Comparison of ENCODE assay signal across 8 mouse cellular contexts in genomic region chr11:73198603-73199229, GRCm38 (mm10). TPM values are rescaled to one million over a fixed set of nuclear protein-coding genes. Genes with fewer than 3 reads are reported as not detected.
DNase-seq lines count a peak whose midpoint lies in the region; ATAC-seq and TF ChIP-seq lines count a peak whose summit lies in the region.

Gene Ctns (minus strand): TSS chr11:73199042.

- H3K27me3 ChIP-seq in G1E (ENCODE audit: insufficient read depth, low read length): 0 out of 2 replicates have a peak, but pooled peaks cover 3% of the 10 kb centered on the region
- no peaks in the 10 kb centered on the region for H3K27me3 ChIP-seq in liver, postnatal 0 days (ENCODE audit: insufficient read depth, low read length)
- 0 out of 2 replicates have a peak, but pooled peaks cover 4% of the 10 kb centered on the region for H3K27me3 ChIP-seq in neural tube, embryonic 15.5 days (replicated peaks)

- peaks cover 29% of the 10 kb centered on the region for H3K36me3 ChIP-seq in G1E (replicated peaks)
- H3K36me3 ChIP-seq in liver, postnatal 0 days (replicated peaks; ENCODE audit: insufficient read depth, low read length): peaks cover 9% of the 10 kb centered on the region; the same call in 1 of the 2 replicates
- peaks cover 7% of the 10 kb centered on the region; the same call in 1 of the 2 replicates for H3K36me3 ChIP-seq in neural tube, embryonic 15.5 days

- H3K4me3 ChIP-seq in G1E (ENCODE audit: low read depth, low read length): peak within 1 kb of the TSS; percentile 90
- peak within 1 kb of the TSS; percentile 92 for H3K4me3 ChIP-seq in bone marrow, adult 2 months (replicated peaks; ENCODE audit: control insufficient read depth, low read depth, low read length)
- peak within 1 kb of the TSS; percentile 71 for H3K4me3 ChIP-seq in liver, postnatal 0 days (ENCODE audit: low read depth, low read length)
- H3K4me3 ChIP-seq in neural tube, embryonic 15.5 days (replicated peaks): peak within 1 kb of the TSS; percentile 83

- no peak for TF ChIP-seq POLR2A in bone marrow, adult 2 months (IDR thresholded peaks at IDR 0.05; ENCODE audit: borderline replicate concordance, control insufficient read depth, low read depth, low read length)

- H3K4me1 ChIP-seq in G1E (ENCODE audit: insufficient read depth, low read depth, low read length): peaks cover 31% of the 10 kb centered on the region
- no peaks in the 10 kb centered on the region for H3K4me1 ChIP-seq in bone marrow, adult 2 months (ENCODE audit: control insufficient read depth, insufficient read depth, low read length)
- H3K4me1 ChIP-seq in liver, postnatal 0 days (ENCODE audit: insufficient read depth): peaks cover 18% of the 10 kb centered on the region
- peaks cover 30% of the 10 kb centered on the region for H3K4me1 ChIP-seq in neural tube, embryonic 15.5 days

- under 1% methylated on average over 22 of the region's 22 CpGs for WGBS in bone marrow, adult 2 months
- WGBS in liver, postnatal 0 days (ENCODE audit: insufficient replicate concordance): 2% methylated on average over 22 of the region's 22 CpGs
- WGBS in neural tube, embryonic 15.5 days: 1% methylated on average over 22 of the region's 22 CpGs

- peak within 1 kb of the TSS; percentile 97 for H3K4me2 ChIP-seq in liver, postnatal 0 days (ENCODE audit: low read depth, low read length)
- H3K4me2 ChIP-seq in neural tube, embryonic 15.5 days: peak within 1 kb of the TSS; percentile 96

- peak; percentile 83 for ATAC-seq in G1E (ENCODE audit: extremely low read depth, insufficient number of reproducible peaks, low FRiP score, poor library complexity, severe bottlenecking)
- ATAC-seq in erythroid progenitor cell, adult 5-6 weeks (replicated peaks; ENCODE audit: low FRiP score, poor library complexity, severe bottlenecking): peak; percentile 93
- ATAC-seq in liver, postnatal 0 days: peak; percentile 95
- ATAC-seq in neural tube, embryonic 15.5 days (ENCODE audit: low FRiP score): peak; percentile 97

- TF ChIP-seq EP300 in liver, postnatal 0 days (IDR thresholded peaks at IDR 0.05; ENCODE audit: low read depth): no peak

- DNase-seq in G1E (ENCODE audit: low spot score): peak; percentile 88
- DNase-seq in heart, postnatal 10 days: peak in 1 of 2 experiments; percentile 91
- DNase-seq in layer of hippocampus, adult 18-20 months (ENCODE audit: low spot score in 2 of 2): peak; percentile 82 to 94
- DNase-seq in liver, postnatal 0 days: peak; percentile 85
- no peak for DNase-seq in ovary, postnatal 14 days (ENCODE audit: low spot score)

- H3K9ac ChIP-seq in liver, postnatal 0 days (replicated peaks): peak within 1 kb of the TSS; percentile 87
- H3K9ac ChIP-seq in neural tube, embryonic 15.5 days (replicated peaks): peak within 1 kb of the TSS; percentile 87

- H3K9me3 ChIP-seq in G1E (replicated peaks): no peaks in the 10 kb centered on the region
- H3K9me3 ChIP-seq in liver, postnatal 0 days (ENCODE audit: low read length): no peaks in the 10 kb centered on the region
- no peaks in the 10 kb centered on the region for H3K9me3 ChIP-seq in neural tube, embryonic 15.5 days (replicated peaks)

- peak within 1 kb of the TSS; percentile 51 for H3K27ac ChIP-seq in bone marrow, adult 2 months (ENCODE audit: control insufficient read depth, insufficient read depth, low read depth, low read length, poor library complexity)
- H3K27ac ChIP-seq in liver, postnatal 0 days (ENCODE audit: low read depth): peak within 1 kb of the TSS; percentile 89
- peak within 1 kb of the TSS; percentile 82 for H3K27ac ChIP-seq in neural tube, embryonic 15.5 days (replicated peaks)

- intact Hi-C loops in heart, postnatal 10 days (cut with DNase I): loop anchor here (2.0 kb wide), 1 partner anchor 20 kb away; no protein-coding TSS in a partner anchor

- no peak for TF ChIP-seq CTCF in G1E (IDR thresholded peaks at IDR 0.05; ENCODE audit: low read depth, low read length)
- TF ChIP-seq CTCF in bone marrow, adult 2 months (IDR thresholded peaks at IDR 0.05; ENCODE audit: control insufficient read depth, insufficient read depth, low read length): no peak
- no peak for TF ChIP-seq CTCF in liver, postnatal 0 days (IDR thresholded peaks at IDR 0.05; ENCODE audit: low read depth)

RNA-seq across cellular contexts. Expression of gene Ctns, which starts in this region (rescaled TPM):
- total RNA-seq in G1E (2014; fragmentation: Nextera tagmentation): 19.8 and 23.3 TPM in 2 replicates
- total RNA-seq in G1E (2017): 28.7 and 30.6 TPM in 2 replicates
- 1.9 and 3.6 TPM in 2 replicates for polyA plus RNA-seq in G1E (2012)
- polyA plus RNA-seq in bone marrow, adult 2 months (2011; ENCODE audit: insufficient read depth, insufficient read length, low replicate concordance, missing spikeins): 9.3 and 10.2 TPM in 2 replicates
- total RNA-seq in erythroid progenitor cell, adult 5-6 weeks (2015; ENCODE audit: low replicate concordance): 5.9 and 11.9 TPM in 2 replicates
- total RNA-seq in erythroid progenitor cell, adult 5-6 weeks (2017; ENCODE audit: low replicate concordance): 7.7 and 15.1 TPM in 2 replicates
- total RNA-seq in heart, postnatal 10 days (2021): 10 to 100 TPM; 11.7 to 13.9 TPM
- 10 to 100 TPM; 21.1 to 22.1 TPM for total RNA-seq in layer of hippocampus, adult 18-20 months (2021)
- polyA plus RNA-seq in liver, postnatal 0 days (2015; fragmentation: Nextera tagmentation; extraction: Ambion mirVana): 7.3 and 8.4 TPM in 2 replicates
- polyA plus RNA-seq in neural tube, embryonic 15.5 days (2015; fragmentation: Nextera tagmentation; extraction: Ambion mirVana): 17.0 and 17.7 TPM in 2 replicates
